Mouse (Mus musculus): Measurements from ENCODE around the gene Ryr3. TPM values are rescaled to one million over a fixed set of nuclear protein-coding genes. Genes with fewer than 3 reads are reported as not detected.

Gene Ryr3
- polyA plus RNA-seq, 1 experiment = 0.76 TPM

DNA sequence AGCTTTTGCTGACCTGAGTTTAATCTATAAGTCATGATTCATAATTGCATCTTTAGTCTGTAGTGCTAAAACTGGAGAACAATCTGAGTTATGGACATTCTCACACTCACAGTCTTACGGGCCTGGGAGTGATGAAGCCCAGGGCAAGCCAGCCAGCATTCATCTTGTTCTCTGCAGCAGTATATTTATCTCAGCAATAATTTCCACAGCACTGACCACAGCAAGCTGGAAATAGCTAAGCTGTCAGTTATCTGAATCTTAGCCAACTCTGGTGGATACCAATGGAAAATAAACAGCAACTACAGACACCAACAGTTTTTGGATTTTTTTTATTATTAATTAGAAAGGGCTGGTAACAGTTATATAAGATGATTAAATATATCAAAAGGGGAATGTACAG is 335.5 kb downstream of the Ryr3 start:
- TF ChIP-seq CTCF (IDR thresholded peaks at IDR 0.05; ENCODE audit: borderline replicate concordance, insufficient read depth, low read length) (no peak), POLR2A (IDR thresholded peaks at IDR 0.05; ENCODE audit: low read depth, low read length) (no peak)
- Histone ChIP-seq H3K4me1 (ENCODE audit: control insufficient read depth, insufficient read depth, low read length) (no peaks in the 10 kb centered on the region), H3K4me3 (ENCODE audit: insufficient read depth, low read length) (no peak overlapping the region), H3K27ac (ENCODE audit: insufficient read depth, low read length) (no peak overlapping the region)

GRCm38 (mm10) chr2:112877404-112877803 is 339.5 kb downstream of the Ryr3 start:
- no peaks in the 10 kb centered on the region for H3K4me1 ChIP-seq (ENCODE audit: control insufficient read depth, insufficient read depth, low read length)
- no peak overlapping the region for H3K4me3 ChIP-seq (ENCODE audit: insufficient read depth, low read length)
- H3K27ac ChIP-seq (ENCODE audit: insufficient read depth, low read length) = no peak overlapping the region
- no peak for TF ChIP-seq POLR2A (IDR thresholded peaks at IDR 0.05; ENCODE audit: low read depth, low read length)
- no peak for TF ChIP-seq CTCF (IDR thresholded peaks at IDR 0.05; ENCODE audit: borderline replicate concordance, insufficient read depth, low read length)

GRCm38 (mm10) chr2:112866043-112866551 is 350.8 kb downstream of the Ryr3 start:
- no peak overlapping the region for H3K4me3 ChIP-seq (ENCODE audit: insufficient read depth, low read length)
- TF ChIP-seq CTCF (IDR thresholded peaks at IDR 0.05; ENCODE audit: borderline replicate concordance, insufficient read depth, low read length) = no peak
- TF ChIP-seq POLR2A (IDR thresholded peaks at IDR 0.05; ENCODE audit: low read depth, low read length) = no peak
- no peak overlapping the region for H3K27ac ChIP-seq (ENCODE audit: insufficient read depth, low read length)
- H3K4me1 ChIP-seq (ENCODE audit: control insufficient read depth, insufficient read depth, low read length) = no peaks in the 10 kb centered on the region

GRCm38 (mm10) chr2:112861792-112862191 is 355.1 kb downstream of the Ryr3 start:
- H3K4me1 ChIP-seq (ENCODE audit: control insufficient read depth, insufficient read depth, low read length) = no peaks in the 10 kb centered on the region
- no peak overlapping the region for H3K27ac ChIP-seq (ENCODE audit: insufficient read depth, low read length)
- TF ChIP-seq POLR2A (IDR thresholded peaks at IDR 0.05; ENCODE audit: low read depth, low read length) (no peak), CTCF (IDR thresholded peaks at IDR 0.05; ENCODE audit: borderline replicate concordance, insufficient read depth, low read length) (no peak)
- no peak overlapping the region for H3K4me3 ChIP-seq (ENCODE audit: insufficient read depth, low read length)

- TF ChIP-seq CTCF (IDR thresholded peaks at IDR 0.05; ENCODE audit: borderline replicate concordance, insufficient read depth, low read length) = no peak
- TF ChIP-seq POLR2A (IDR thresholded peaks at IDR 0.05; ENCODE audit: low read depth, low read length) = no peak
- Histone ChIP-seq H3K4me3 (ENCODE audit: insufficient read depth, low read length) (no peak overlapping the region), H3K4me1 (ENCODE audit: control insufficient read depth, insufficient read depth, low read length) (no peaks in the 10 kb centered on the region), H3K27ac (ENCODE audit: insufficient read depth, low read length) (no peak overlapping the region)
Observed at GRCm38 (mm10) chr2:112845583-112846512, 371.0 kb downstream of the Ryr3 start.

GRCm38 (mm10) chr2:112842877-112843276 is 374.0 kb downstream of the Ryr3 start:
- no peak for TF ChIP-seq CTCF (IDR thresholded peaks at IDR 0.05; ENCODE audit: borderline replicate concordance, insufficient read depth, low read length)
- TF ChIP-seq POLR2A (IDR thresholded peaks at IDR 0.05; ENCODE audit: low read depth, low read length) = no peak
- Histone ChIP-seq H3K4me1 (ENCODE audit: control insufficient read depth, insufficient read depth, low read length) (no peaks in the 10 kb centered on the region), H3K27ac (ENCODE audit: insufficient read depth, low read length) (no peak overlapping the region), H3K4me3 (ENCODE audit: insufficient read depth, low read length) (no peak overlapping the region)

DNA sequence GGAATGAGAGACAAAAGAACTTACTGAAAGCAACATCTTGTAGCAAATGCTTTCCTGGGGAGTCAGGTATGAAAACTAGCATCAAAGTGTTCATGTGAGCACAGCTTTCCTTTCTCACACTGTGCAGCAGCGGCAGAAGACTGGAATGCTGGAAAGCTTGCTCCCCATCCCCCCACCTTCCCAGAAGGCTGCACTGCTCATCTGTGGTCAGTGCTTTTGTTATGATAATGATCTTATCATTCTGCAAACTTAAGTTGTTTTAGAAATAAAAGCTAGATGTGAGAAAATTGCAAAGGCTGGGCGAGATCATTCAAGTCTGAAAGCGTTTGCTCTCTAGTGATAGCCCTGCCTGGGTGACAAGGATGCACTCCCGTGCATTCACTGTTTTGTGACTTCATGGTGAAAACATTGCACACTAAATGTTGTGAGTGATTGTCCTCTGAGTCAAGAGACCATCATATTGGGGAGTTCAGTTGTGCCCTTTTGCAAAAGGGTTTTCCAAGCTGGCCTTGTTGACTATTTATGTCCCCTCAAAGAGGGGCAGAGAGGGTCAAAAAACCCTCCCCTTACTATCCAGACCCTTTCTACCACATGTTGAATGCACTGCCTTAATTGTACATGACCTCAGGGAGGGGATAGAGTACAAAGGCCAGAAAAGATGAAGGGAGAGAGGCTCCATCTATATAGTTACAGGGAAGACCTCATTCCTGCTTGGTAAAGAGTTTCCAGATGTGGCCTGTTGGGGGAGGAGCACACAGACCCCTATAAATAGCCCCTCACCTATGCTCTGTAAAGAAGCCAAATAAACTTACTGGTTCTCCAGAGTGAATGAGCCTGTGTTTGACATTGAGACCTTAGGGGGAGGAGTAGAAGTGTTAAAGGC is 385.2 kb downstream of the Ryr3 start:
- Histone ChIP-seq H3K4me3 (ENCODE audit: insufficient read depth, low read length) (no peak overlapping the region), H3K27ac (ENCODE audit: insufficient read depth, low read length) (no peak overlapping the region), H3K4me1 (ENCODE audit: control insufficient read depth, insufficient read depth, low read length) (no peaks in the 10 kb centered on the region)
- no peak for TF ChIP-seq POLR2A (IDR thresholded peaks at IDR 0.05; ENCODE audit: low read depth, low read length)
- no peak for TF ChIP-seq CTCF (IDR thresholded peaks at IDR 0.05; ENCODE audit: borderline replicate concordance, insufficient read depth, low read length)

DNA sequence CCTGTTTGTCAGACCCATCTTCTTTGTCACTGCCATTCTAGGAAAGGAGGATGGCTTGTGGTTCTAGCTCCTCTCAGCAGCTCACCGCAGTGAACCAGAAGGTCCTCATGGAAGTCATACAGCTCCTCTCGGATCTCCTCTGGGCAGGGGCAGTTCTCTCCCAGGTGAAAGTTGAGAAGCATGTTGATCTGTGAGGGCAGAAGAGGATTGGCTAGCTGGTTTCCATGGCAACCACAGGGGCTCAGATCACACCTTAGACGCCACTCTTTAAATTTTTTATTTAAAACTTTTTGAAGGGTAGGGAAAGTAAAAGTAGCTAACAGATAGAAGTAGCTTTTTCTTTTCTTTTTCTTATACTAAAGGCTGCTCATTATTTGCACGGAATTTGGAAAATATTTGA is 390.3 kb downstream of the Ryr3 start:
- Histone ChIP-seq H3K4me1 (ENCODE audit: control insufficient read depth, insufficient read depth, low read length) (no peaks in the 10 kb centered on the region), H3K27ac (ENCODE audit: insufficient read depth, low read length) (no peak overlapping the region), H3K4me3 (ENCODE audit: insufficient read depth, low read length) (no peak overlapping the region)
- no peak for TF ChIP-seq CTCF (IDR thresholded peaks at IDR 0.05; ENCODE audit: borderline replicate concordance, insufficient read depth, low read length)
- TF ChIP-seq POLR2A (IDR thresholded peaks at IDR 0.05; ENCODE audit: low read depth, low read length) = no peak

- no peaks in the 10 kb centered on the region for H3K4me1 ChIP-seq (ENCODE audit: control insufficient read depth, insufficient read depth, low read length)
- H3K27ac ChIP-seq (ENCODE audit: insufficient read depth, low read length) = no peak overlapping the region
- no peak overlapping the region for H3K4me3 ChIP-seq (ENCODE audit: insufficient read depth, low read length)
- no peak for TF ChIP-seq POLR2A (IDR thresholded peaks at IDR 0.05; ENCODE audit: low read depth, low read length)
- no peak for TF ChIP-seq CTCF (IDR thresholded peaks at IDR 0.05; ENCODE audit: borderline replicate concordance, insufficient read depth, low read length)
Observed at GRCm38 (mm10) chr2:112822721-112823120, 394.2 kb downstream of the Ryr3 start.
